Mouse (Mus musculus) lung, embryonic 16.5 days (tissue): ENCODE results near the gene Rgl1. TPM values are rescaled to one million over a fixed set of nuclear protein-coding genes. Genes with fewer than 3 reads are reported as not detected.

ENCODE experiments used
- ATAC-seq: fragments of 200-750 bp; cut with Nextera tagmentation; 2 replicates; pipeline ENCODE4 v1.8.0; 2017; ENCODE audit warnings: low read depth, mild to moderate bottlenecking, moderate library complexity
- H3K27ac ChIP-seq: fragments of 300-500 bp; sonication (generic); 2 replicates; pipeline ENCODE4 v1.5.1; 2014; ENCODE audit warnings: mild to moderate bottlenecking, control low read depth, low read length
- H3K27me3 ChIP-seq: fragments of 300-500 bp; sonication (generic); 2 replicates; pipeline ENCODE4 v1.6.1; 2014; ENCODE audit warnings: low read depth, low read length, mixed read lengths; ENCODE audit not compliant: control insufficient read depth, insufficient read depth
- H3K36me3 ChIP-seq: fragments of 300-500 bp; sonication (generic); 2 replicates; pipeline ENCODE4 v1.6.1; 2014; ENCODE audit warnings: low read length; ENCODE audit not compliant: control insufficient read depth, insufficient read depth
- H3K4me1 ChIP-seq: fragments of 300-500 bp; sonication (generic); replicated peaks from 2 replicates; pipeline ENCODE4 v1.6.1; 2014; ENCODE audit warnings: low read length, mixed read lengths; ENCODE audit not compliant: control insufficient read depth, insufficient read depth
- H3K4me2 ChIP-seq: fragments of 300-500 bp; sonication (generic); 2 replicates; pipeline ENCODE4 v1.6.1; 2014; ENCODE audit warnings: low read depth, low read length, control low read depth
- H3K4me3 ChIP-seq: fragments of 300-500 bp; sonication (generic); 2 replicates; pipeline ENCODE4 v1.5.1; 2014; ENCODE audit warnings: mild to moderate bottlenecking, low read length, control low read depth
- H3K9ac ChIP-seq: fragments of 300-500 bp; sonication (generic); 2 replicates; pipeline ENCODE4 v1.6.1; 2014; ENCODE audit warnings: low read length, control low read depth
- H3K9me3 ChIP-seq: fragments of 300-500 bp; sonication (generic); 2 replicates; pipeline ENCODE4 v1.6.1; 2016; ENCODE audit warnings: low read length; ENCODE audit not compliant: control insufficient read depth
- WGBS: fragments of 180-500 bp; shearing (Covaris S2); extraction: QIAGEN DNeasy Blood & Tissue Kit; methylation state at CpG from one replicate; pipeline ENCODE4 v1.1.7; 2014; 5-methylcytosine and 5-hydroxymethylcytosine counted together
- polyA plus RNA-seq: library from polyadenylated mRNA; unstranded; fragments of >200 nt; fragmentation: Nextera tagmentation; extraction: Ambion mirVana; gene quantifications from 2 replicates; pipeline ENCODE4 v1.2.1, GENCODE M21; 2015

Gene Rgl1
- polyA plus RNA-seq, 1 experiment from 2014 or later: 53.4 TPM

GRCm38 (mm10) chr1:152584933-152585332, 181.2 kb downstream of the Rgl1 start:
- Histone ChIP-seq H3K27ac (0 out of 2 replicates have a peak overlapping the region, but pooled peaks have one; percentile 23), H3K9me3 (no peaks in the 10 kb centered on the region), H3K9ac (no peak overlapping the region), H3K36me3 (no peaks in the 10 kb centered on the region; the same call in 1 of the 2 replicates), H3K27me3 (no peaks in the 10 kb centered on the region), H3K4me2 (no peak overlapping the region), H3K4me3 (no peak overlapping the region), H3K4me1 (peaks cover 28% of the 10 kb centered on the region)
- no peak; the same call in 1 of the 2 replicates for ATAC-seq
- 55% methylated on average over 8 of the region's 8 CpGs for WGBS

- Histone ChIP-seq H3K4me3 (no peak overlapping the region), H3K4me1 (peaks cover 30% of the 10 kb centered on the region; the same call in 1 of the 2 replicates), H3K9ac (no peak overlapping the region), H3K9me3 (no peaks in the 10 kb centered on the region), H3K27me3 (no peaks in the 10 kb centered on the region), H3K27ac (no peak overlapping the region), H3K4me2 (no peak overlapping the region), H3K36me3 (no peaks in the 10 kb centered on the region; the same call in 1 of the 2 replicates)
- ATAC-seq: no peak
- 54% methylated on average over 13 of the region's 13 CpGs for WGBS
Measured at GRCm38 (mm10) chr1:152581127-152581905, 184.8 kb downstream of the Rgl1 start.

- Histone ChIP-seq H3K4me1 (peaks cover 31% of the 10 kb centered on the region), H3K9me3 (no peaks in the 10 kb centered on the region), H3K27ac (no peak overlapping the region), H3K4me3 (no peak overlapping the region), H3K27me3 (no peaks in the 10 kb centered on the region), H3K9ac (no peak overlapping the region), H3K4me2 (no peak overlapping the region), H3K36me3 (no peaks in the 10 kb centered on the region)
- no peak for ATAC-seq
- WGBS: 56% methylated on average over 5 of the region's 5 CpGs
Measured at GRCm38 (mm10) chr1:152578944-152579343, 187.2 kb downstream of the Rgl1 start.

- Histone ChIP-seq H3K4me2 (no peak overlapping the region), H3K9ac (no peak overlapping the region), H3K4me1 (peaks cover 34% of the 10 kb centered on the region), H3K27me3 (no peaks in the 10 kb centered on the region), H3K9me3 (no peaks in the 10 kb centered on the region), H3K27ac (no peak overlapping the region), H3K36me3 (no peaks in the 10 kb centered on the region), H3K4me3 (no peak overlapping the region)
- ATAC-seq: no peak
- WGBS: 67% methylated on average over 19 of the region's 19 CpGs
Measured at GRCm38 (mm10) chr1:152578108-152578721, 187.9 kb downstream of the Rgl1 start.

- peaks cover 32% of the 10 kb centered on the region for H3K4me1 ChIP-seq
- H3K27ac ChIP-seq: no peak overlapping the region
- H3K4me3 ChIP-seq: no peak overlapping the region
- no peaks in the 10 kb centered on the region for H3K27me3 ChIP-seq
- H3K9me3 ChIP-seq: no peaks in the 10 kb centered on the region
- no peak for ATAC-seq
- 49% methylated on average over 7 of the region's 7 CpGs for WGBS
- no peaks in the 10 kb centered on the region for H3K36me3 ChIP-seq
- H3K9ac ChIP-seq: no peak overlapping the region
- no peak overlapping the region for H3K4me2 ChIP-seq
Measured at GRCm38 (mm10) chr1:152576614-152577144, 189.5 kb downstream of the Rgl1 start.

- 54% methylated on average over 5 of the region's 5 CpGs for WGBS
- Histone ChIP-seq H3K36me3 (no peaks in the 10 kb centered on the region; the same call in 1 of the 2 replicates), H3K27me3 (no peaks in the 10 kb centered on the region), H3K27ac (no peak overlapping the region), H3K9me3 (no peaks in the 10 kb centered on the region), H3K4me1 (peaks cover 35% of the 10 kb centered on the region), H3K4me3 (no peak overlapping the region), H3K9ac (no peak overlapping the region), H3K4me2 (no peak overlapping the region)
- ATAC-seq: no peak
Measured at GRCm38 (mm10) chr1:152575096-152575495, 191.1 kb downstream of the Rgl1 start.

- 0 out of 2 replicates have a peak overlapping the region, but pooled peaks have one; percentile 17 for H3K27ac ChIP-seq
- no peak for ATAC-seq
- 58% methylated on average over 8 of the region's 8 CpGs for WGBS
- no peak overlapping the region for H3K4me2 ChIP-seq
- peaks cover 46% of the 10 kb centered on the region for H3K4me1 ChIP-seq
- no peaks in the 10 kb centered on the region for H3K9me3 ChIP-seq
- H3K9ac ChIP-seq: no peak overlapping the region
- no peak overlapping the region for H3K4me3 ChIP-seq
- H3K27me3 ChIP-seq: no peaks in the 10 kb centered on the region
- no peaks in the 10 kb centered on the region; the same call in 1 of the 2 replicates for H3K36me3 ChIP-seq
Measured at GRCm38 (mm10) chr1:152573470-152574059, 192.6 kb downstream of the Rgl1 start.

- Histone ChIP-seq H3K36me3 (no peaks in the 10 kb centered on the region; the same call in 1 of the 2 replicates), H3K9ac (no peak overlapping the region), H3K4me1 (peaks cover 45% of the 10 kb centered on the region), H3K4me3 (no peak overlapping the region), H3K9me3 (no peaks in the 10 kb centered on the region), H3K27ac (peak overlapping the region; percentile 7; the same call in 1 of the 2 replicates), H3K27me3 (no peaks in the 10 kb centered on the region), H3K4me2 (no peak overlapping the region)
- WGBS: 37% methylated on average over 7 of the region's 7 CpGs
- no peak for ATAC-seq
Measured at GRCm38 (mm10) chr1:152572755-152573469, 193.2 kb downstream of the Rgl1 start.
